Mouse (Mus musculus) megakaryocyte progenitor cell, adult 5-6 weeks (primary cell): ENCODE data around the gene Cetn4. TPM values are rescaled to one million over a fixed set of nuclear protein-coding genes. Genes with fewer than 3 reads are reported as not detected.

ENCODE experiments used
- ATAC-seq: replicated peaks from 2 replicates; pipeline ENCODE4 v1.8.0; 2016; ENCODE audit warnings: mild to moderate bottlenecking, moderate TSS enrichment, inconsistent platforms; ENCODE audit not compliant: poor library complexity
- total RNA-seq, 2 experiments: library from RNA; stranded (forward) in 1 of 2; stranded (reverse) in 1 of 2; fragments of 157-497, 149-512 nt in 1 of 2; fragments of 200-1000 nt in 1 of 2; gene quantifications; 2 replicates each; pipeline versions ENCODE4 v1.2.3 to v1.2.4; 2015 to 2017

Cetn4 gene
- total RNA-seq, 2 experiments from 2014 or later: 0.62 to 5.2 TPM

- ATAC-seq: peak; percentile 91
Measured at GRCm38 (mm10) chr3:37303392-37304139, 8.9 kb downstream of the Cetn4 start.

- ATAC-seq: peak; percentile 94
Measured at GRCm38 (mm10) chr3:37302685-37303084, 9.8 kb downstream of the Cetn4 start.

- no peak for ATAC-seq
Measured at GRCm38 (mm10) chr3:37299470-37299869, 13.0 kb downstream of the Cetn4 start.

- no peak for ATAC-seq
Measured at GRCm38 (mm10) chr3:37292654-37293053, 19.9 kb downstream of the Cetn4 start.

- ATAC-seq: no peak
Measured at GRCm38 (mm10) chr3:37291929-37292328, 20.6 kb downstream of the Cetn4 start.

- ATAC-seq: peak; percentile 37; the same call in 1 of the 2 replicates
Measured at GRCm38 (mm10) chr3:37290881-37291541, 21.5 kb downstream of the Cetn4 start.

- ATAC-seq: peak; percentile 68
Measured at GRCm38 (mm10) chr3:37289237-37289636, 23.3 kb downstream of the Cetn4 start.

- ATAC-seq: no peak
Measured at GRCm38 (mm10) chr3:37283234-37283633, 29.3 kb downstream of the Cetn4 start.

GRCm38 (mm10) chr3:37282299-37282922 is 30.1 kb downstream of the Cetn4 start:
- ATAC-seq: no peak; the same call in 1 of the 2 replicates

GRCm38 (mm10) chr3:37280871-37281270 is 31.6 kb downstream of the Cetn4 start:
- ATAC-seq: peak; percentile 71

GRCm38 (mm10) chr3:37280221-37280620 is 32.3 kb downstream of the Cetn4 start:
- peak; percentile 37; the same call in 1 of the 2 replicates for ATAC-seq

GRCm38 (mm10) chr3:37274661-37275060 is 37.8 kb downstream of the Cetn4 start:
- peak; percentile 81 for ATAC-seq

- ATAC-seq: no peak
Measured at GRCm38 (mm10) chr3:37273092-37273491, 39.4 kb downstream of the Cetn4 start.

GRCm38 (mm10) chr3:37271209-37271608 is 41.3 kb downstream of the Cetn4 start:
- peak; percentile 85 for ATAC-seq

GRCm38 (mm10) chr3:37269926-37270325 is 42.6 kb downstream of the Cetn4 start:
- no peak for ATAC-seq

GRCm38 (mm10) chr3:37268338-37268737 is 44.2 kb downstream of the Cetn4 start:
- ATAC-seq: no peak

- ATAC-seq: peak; percentile 52
Measured at GRCm38 (mm10) chr3:37259331-37259999, 53.0 kb downstream of the Cetn4 start.

- no peak for ATAC-seq
Measured at GRCm38 (mm10) chr3:37257776-37258175, 54.7 kb downstream of the Cetn4 start.
